Mouse (Mus musculus) midbrain, embryonic 13.5 days (tissue): ENCODE measurements around the gene Smim20. TPM values are rescaled to one million over a fixed set of nuclear protein-coding genes. Genes with fewer than 3 reads are reported as not detected.
A peak's percentile ranks its signal among the peaks of the same experiment; 100 is the strongest.

Source experiments
- ATAC-seq: fragments of 200-750 bp; cut with Nextera tagmentation; 2 replicates; pipeline ENCODE4 v1.8.0; 2017; ENCODE audit warnings: mild to moderate bottlenecking, moderate TSS enrichment, moderate library complexity
- H3K27ac ChIP-seq: fragments of 300-500 bp; sonication (generic); 2 replicates; pipeline ENCODE4 v1.5.1; 2015; ENCODE audit warnings: inconsistent platforms, mild to moderate bottlenecking, moderate library complexity
- H3K27me3 ChIP-seq: fragments of 300-500 bp; sonication (generic); 2 replicates; pipeline ENCODE4 v1.6.1; 2015; ENCODE audit warnings: mild to moderate bottlenecking, inconsistent platforms
- H3K36me3 ChIP-seq: fragments of 300-500 bp; sonication (generic); 2 replicates; pipeline ENCODE4 v1.6.1; 2015; ENCODE audit warnings: mild to moderate bottlenecking, inconsistent platforms
- H3K4me1 ChIP-seq: fragments of 300-500 bp; sonication (generic); replicated peaks from 2 replicates; pipeline ENCODE4 v1.6.1; 2015; ENCODE audit warnings: inconsistent platforms
- H3K4me2 ChIP-seq: fragments of 300-500 bp; sonication (generic); replicated peaks from 2 replicates; pipeline ENCODE4 v1.6.1; 2015; ENCODE audit warnings: moderate library complexity, mild to moderate bottlenecking, inconsistent platforms
- H3K4me3 ChIP-seq: fragments of 300-500 bp; sonication (generic); replicated peaks from 2 replicates; pipeline ENCODE4 v1.5.1; 2015; ENCODE audit warnings: mild to moderate bottlenecking, inconsistent platforms
- H3K9ac ChIP-seq: fragments of 300-500 bp; sonication (generic); replicated peaks from 2 replicates; pipeline ENCODE4 v1.6.1; 2015; ENCODE audit warnings: mild to moderate bottlenecking, inconsistent platforms
- H3K9me3 ChIP-seq: fragments of 300-500 bp; sonication (generic); 2 replicates; pipeline ENCODE4 v1.6.1; 2016; ENCODE audit warnings: mild to moderate bottlenecking, inconsistent platforms
- WGBS: fragments of 180-500 bp; shearing (Covaris S2); methylation state at CpG from one replicate; pipeline ENCODE4 v1.1.7; 2015; 5-methylcytosine and 5-hydroxymethylcytosine counted together
- polyA plus RNA-seq: library from polyadenylated mRNA; unstranded; fragments of >200 nt; fragmentation: Nextera tagmentation; extraction: Ambion mirVana; gene quantifications from 2 replicates; pipeline ENCODE4 v1.2.1, GENCODE M21; 2015

The Smim20 gene
- 72.3 and 75.8 TPM in 2 replicates for polyA plus RNA-seq

GRCm38 (mm10) chr5:53266931-53267853 is at the start of gene Smim20:
Smim20 (plus strand) TSS chr5:53267083.
- ATAC-seq = peak; percentile 91
- H3K36me3 ChIP-seq = no peaks in the 10 kb centered on the region
- WGBS = 13% methylated on average over 48 of the region's 53 CpGs
- peak within 1 kb of the TSS; percentile 64; the same call in 1 of the 2 replicates for H3K27ac ChIP-seq
- H3K4me3 ChIP-seq = peak within 1 kb of the TSS; percentile 61
- no peaks in the 10 kb centered on the region for H3K9me3 ChIP-seq
- H3K4me2 ChIP-seq = peak within 1 kb of the TSS; percentile 73
- H3K9ac ChIP-seq = peak within 1 kb of the TSS; percentile 64
- peaks cover 16% of the 10 kb centered on the region for H3K4me1 ChIP-seq
- no peaks in the 10 kb centered on the region for H3K27me3 ChIP-seq

- WGBS = 93% methylated on average over 13 of the region's 13 CpGs
- no peak overlapping the region for H3K4me2 ChIP-seq
- ATAC-seq = no peak
Measured at GRCm38 (mm10) chr5:53225434-53225833, 41.4 kb upstream of the Smim20 start.

GRCm38 (mm10) chr5:53230560-53230959 is 36.3 kb upstream of the Smim20 start:
- H3K36me3 ChIP-seq = no peaks in the 10 kb centered on the region
- H3K27me3 ChIP-seq = no peaks in the 10 kb centered on the region
- H3K9me3 ChIP-seq = no peaks in the 10 kb centered on the region
- ATAC-seq = no peak
- H3K4me1 ChIP-seq = 0 out of 2 replicates have a peak, but pooled peaks cover 2% of the 10 kb centered on the region
- H3K9ac ChIP-seq = no peak overlapping the region
- H3K4me2 ChIP-seq = no peak overlapping the region
- H3K4me3 ChIP-seq = no peak overlapping the region
- H3K27ac ChIP-seq = no peak overlapping the region
- 64% methylated on average over 4 of the region's 4 CpGs for WGBS

More at GRCm38 (mm10) chr5:53225434-53225833, 41.4 kb upstream of the Smim20 start:
- no peaks in the 10 kb centered on the region for H3K36me3 ChIP-seq
- no peak overlapping the region for H3K27ac ChIP-seq
- 0 out of 2 replicates have a peak, but pooled peaks cover 3% of the 10 kb centered on the region for H3K4me1 ChIP-seq
- no peak overlapping the region for H3K9ac ChIP-seq
- no peaks in the 10 kb centered on the region for H3K27me3 ChIP-seq
- no peak overlapping the region for H3K4me3 ChIP-seq
- no peaks in the 10 kb centered on the region for H3K9me3 ChIP-seq

DNA sequence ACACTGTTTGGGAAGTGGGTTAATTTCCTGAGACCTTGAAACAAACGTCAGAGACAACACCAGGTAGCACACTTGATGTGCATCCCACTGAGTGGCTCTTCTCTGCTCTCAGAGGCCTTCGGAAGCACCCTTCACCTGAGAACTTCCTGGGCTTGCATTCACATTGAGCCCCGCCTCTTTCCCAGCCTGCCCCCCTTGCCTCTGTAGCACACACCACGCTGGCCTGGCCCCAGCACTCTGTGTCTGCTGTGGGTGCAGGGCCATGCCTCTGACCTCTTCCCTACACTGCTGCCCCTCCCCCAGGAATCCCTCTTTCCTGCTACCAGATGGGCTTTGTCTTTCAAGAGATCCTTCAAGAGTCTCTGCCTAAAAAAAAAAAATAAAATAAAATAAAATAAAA is 31.3 kb upstream of the Smim20 start:
- peaks cover 19% of the 10 kb centered on the region for H3K4me1 ChIP-seq
- H3K27me3 ChIP-seq = no peaks in the 10 kb centered on the region
- no peak overlapping the region for H3K27ac ChIP-seq
- no peak overlapping the region for H3K4me2 ChIP-seq
- H3K9me3 ChIP-seq = no peaks in the 10 kb centered on the region
- no peak overlapping the region for H3K4me3 ChIP-seq
- no peak overlapping the region for H3K9ac ChIP-seq
- WGBS = 31% methylated on average over 4 of the region's 4 CpGs
- H3K36me3 ChIP-seq = no peaks in the 10 kb centered on the region
- ATAC-seq = no peak

GRCm38 (mm10) chr5:53236136-53236535 is 30.7 kb upstream of the Smim20 start:
- no peak for ATAC-seq
- Histone ChIP-seq H3K36me3 (no peaks in the 10 kb centered on the region), H3K4me2 (no peak overlapping the region), H3K4me1 (peaks cover 19% of the 10 kb centered on the region), H3K4me3 (no peak overlapping the region), H3K27me3 (no peaks in the 10 kb centered on the region), H3K9ac (no peak overlapping the region), H3K27ac (no peak overlapping the region), H3K9me3 (no peaks in the 10 kb centered on the region)
- whole genome bisulfite sequencing = 51% methylated on average over 5 of the region's 5 CpGs

- ATAC-seq = no peak
- peaks cover 19% of the 10 kb centered on the region for H3K4me1 ChIP-seq
- no peak overlapping the region for H3K27ac ChIP-seq
- no peak overlapping the region for H3K4me3 ChIP-seq
- H3K9ac ChIP-seq = no peak overlapping the region
- WGBS = 83% methylated on average over 7 of the region's 8 CpGs
- no peaks in the 10 kb centered on the region for H3K36me3 ChIP-seq
- H3K9me3 ChIP-seq = no peaks in the 10 kb centered on the region
- no peak overlapping the region for H3K4me2 ChIP-seq
- H3K27me3 ChIP-seq = no peaks in the 10 kb centered on the region
Measured at GRCm38 (mm10) chr5:53236749-53237148, 30.1 kb upstream of the Smim20 start.

DNA sequence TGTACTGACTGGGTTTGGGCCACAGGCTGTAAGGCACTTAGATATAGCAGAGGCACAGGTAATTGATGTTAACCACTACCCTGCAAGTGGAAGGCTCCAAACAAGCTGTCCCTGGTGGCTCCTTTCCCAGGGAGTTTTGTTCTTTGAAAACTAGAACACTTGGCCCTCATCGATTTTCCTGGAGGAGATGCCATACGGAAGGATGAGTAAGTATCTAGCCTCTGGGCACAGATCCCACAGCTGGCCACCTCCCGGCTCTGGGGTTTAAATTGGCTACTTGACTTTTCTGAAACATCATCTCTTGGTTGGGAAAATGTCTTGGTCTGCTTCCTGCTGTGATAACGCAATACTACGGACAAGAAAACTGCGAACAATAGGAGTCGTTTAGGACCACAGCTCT is 28.1 kb upstream of the Smim20 start:
- peaks cover 2% of the 10 kb centered on the region; the same call in 1 of the 2 replicates for H3K27me3 ChIP-seq
- ATAC-seq = no peak
- no peak overlapping the region for H3K4me3 ChIP-seq
- 79% methylated on average over 7 of the region's 7 CpGs for WGBS
- H3K36me3 ChIP-seq = no peaks in the 10 kb centered on the region
- H3K4me2 ChIP-seq = no peak overlapping the region
- peaks cover 19% of the 10 kb centered on the region for H3K4me1 ChIP-seq
- no peaks in the 10 kb centered on the region for H3K9me3 ChIP-seq
- no peak overlapping the region for H3K27ac ChIP-seq
- H3K9ac ChIP-seq = no peak overlapping the region

- Histone ChIP-seq H3K4me1 (peaks cover 19% of the 10 kb centered on the region), H3K4me3 (no peak overlapping the region), H3K36me3 (no peaks in the 10 kb centered on the region), H3K9me3 (no peaks in the 10 kb centered on the region), H3K27me3 (peaks cover 5% of the 10 kb centered on the region; the same call in 1 of the 2 replicates), H3K4me2 (no peak overlapping the region), H3K27ac (no peak overlapping the region), H3K9ac (no peak overlapping the region)
- WGBS = 91% methylated on average over 7 of the region's 7 CpGs
- ATAC-seq = no peak
Measured at GRCm38 (mm10) chr5:53239189-53239588, 27.7 kb upstream of the Smim20 start.

GRCm38 (mm10) chr5:53239831-53240440 is 26.9 kb upstream of the Smim20 start:
- peak; percentile 34; the same call in 1 of the 2 replicates for ATAC-seq
- Histone ChIP-seq H3K36me3 (no peaks in the 10 kb centered on the region), H3K27ac (no peak overlapping the region; the same call in 1 of the 2 replicates), H3K4me2 (no peak overlapping the region), H3K27me3 (peaks cover 5% of the 10 kb centered on the region; the same call in 1 of the 2 replicates), H3K4me1 (peaks cover 19% of the 10 kb centered on the region), H3K9me3 (no peaks in the 10 kb centered on the region), H3K9ac (no peak overlapping the region), H3K4me3 (no peak overlapping the region)
- 39% methylated on average over 11 of the region's 11 CpGs for WGBS

DNA sequence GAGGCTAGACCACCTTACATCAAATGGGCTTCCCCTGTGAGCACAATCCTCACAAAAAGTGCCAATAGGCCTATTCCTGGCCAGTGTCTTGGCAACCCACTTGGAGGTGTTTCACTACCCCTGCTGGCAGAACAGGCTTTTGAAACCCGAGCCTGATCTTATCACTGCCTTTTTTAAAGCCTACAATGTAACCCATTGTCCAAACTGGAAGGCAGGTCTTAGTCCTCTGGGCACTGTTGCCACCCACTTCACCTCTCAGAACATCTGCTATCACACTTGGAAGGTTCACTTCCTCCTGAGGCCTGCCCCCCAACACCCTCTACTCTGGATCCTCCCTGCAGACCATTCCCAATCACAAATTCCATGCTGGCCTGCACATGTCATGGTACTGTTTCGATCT is 25.8 kb upstream of the Smim20 start:
- Histone ChIP-seq H3K9ac (no peak overlapping the region), H3K4me2 (no peak overlapping the region), H3K9me3 (no peaks in the 10 kb centered on the region), H3K4me1 (peaks cover 16% of the 10 kb centered on the region), H3K4me3 (no peak overlapping the region), H3K27me3 (peaks cover 9% of the 10 kb centered on the region; the same call in 1 of the 2 replicates), H3K36me3 (no peaks in the 10 kb centered on the region), H3K27ac (no peak overlapping the region)
- 60% methylated on average over 2 of the region's 2 CpGs for WGBS
- ATAC-seq = no peak

DNA sequence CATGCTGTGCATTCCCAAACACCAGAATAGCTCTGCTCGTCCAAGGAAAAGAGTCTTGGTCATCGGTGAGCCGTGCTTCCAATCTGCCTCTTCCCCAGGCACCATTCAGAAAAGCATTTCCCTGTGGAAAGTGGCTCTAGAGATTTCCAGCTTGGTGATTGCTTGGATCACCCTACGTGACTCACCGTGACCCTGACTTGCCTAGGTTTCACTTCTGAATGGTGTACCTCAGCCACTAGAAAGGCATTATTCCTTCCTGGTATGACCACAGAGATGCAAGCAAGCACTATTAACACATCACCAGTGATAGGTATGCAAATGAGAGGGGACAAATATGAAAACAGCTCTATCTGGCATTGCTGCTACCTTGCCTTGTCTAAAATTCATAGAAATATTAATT is 24.9 kb upstream of the Smim20 start:
- H3K36me3 ChIP-seq = no peaks in the 10 kb centered on the region
- peaks cover 9% of the 10 kb centered on the region; the same call in 1 of the 2 replicates for H3K27me3 ChIP-seq
- no peak overlapping the region for H3K9ac ChIP-seq
- 87% methylated on average over 5 of the region's 5 CpGs for WGBS
- no peaks in the 10 kb centered on the region for H3K9me3 ChIP-seq
- ATAC-seq = no peak
- H3K4me2 ChIP-seq = no peak overlapping the region
- no peak overlapping the region for H3K27ac ChIP-seq
- peaks cover 16% of the 10 kb centered on the region for H3K4me1 ChIP-seq
- H3K4me3 ChIP-seq = no peak overlapping the region

DNA sequence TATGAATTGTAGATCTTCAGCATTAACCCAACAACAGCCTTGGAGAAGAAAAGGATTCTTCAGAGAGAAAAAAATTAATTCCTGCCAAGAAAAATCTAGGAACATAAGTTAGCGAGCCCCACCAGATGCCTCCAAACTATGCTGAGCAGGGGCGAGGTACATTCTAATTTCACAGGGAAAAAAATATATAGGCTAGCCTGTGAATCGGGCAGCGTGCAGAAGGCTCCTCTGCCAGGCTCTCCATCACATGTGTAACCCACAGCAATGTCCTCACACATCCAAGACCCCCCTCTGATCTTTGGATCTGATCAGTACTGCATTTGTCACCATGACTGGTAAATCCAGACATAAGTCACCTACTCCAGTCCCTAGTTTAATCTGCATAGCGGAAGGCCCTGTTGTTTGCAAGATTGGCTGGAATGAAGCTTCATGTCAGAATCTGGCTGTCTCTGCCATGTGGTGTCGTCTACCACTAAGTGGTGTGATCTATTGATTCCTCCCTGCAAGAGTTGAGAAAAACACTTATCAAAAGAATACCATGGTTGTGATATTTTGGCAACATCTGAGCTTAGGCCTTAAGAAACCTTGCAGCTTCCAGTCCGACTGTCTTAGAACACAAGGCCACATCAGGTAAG is 23.9 kb upstream of the Smim20 start:
- H3K4me3 ChIP-seq = no peak overlapping the region
- no peak overlapping the region for H3K9ac ChIP-seq
- peaks cover 9% of the 10 kb centered on the region; the same call in 1 of the 2 replicates for H3K27me3 ChIP-seq
- ATAC-seq = no peak
- H3K4me1 ChIP-seq = peaks cover 12% of the 10 kb centered on the region
- no peaks in the 10 kb centered on the region for H3K36me3 ChIP-seq
- H3K27ac ChIP-seq = no peak overlapping the region
- H3K9me3 ChIP-seq = no peaks in the 10 kb centered on the region
- WGBS = 91% methylated on average over 7 of the region's 7 CpGs
- H3K4me2 ChIP-seq = no peak overlapping the region
